Mouse (Mus musculus) hindbrain, embryonic 16.5 days (tissue): ENCODE measurements at regions not wholly inside any gene's neighbourhood (a gene's known extent, or its start where the extent isn't known, plus 50 kb on each side); places are given as distances from the start of the nearest gene placed in this dataset.

Source experiments
- ATAC-seq: fragments of 200-750 bp; cut with Nextera tagmentation; 2 replicates; pipeline ENCODE4 v1.8.0; 2017; ENCODE audit warnings: moderate TSS enrichment, moderate library complexity
- H3K27ac ChIP-seq: fragments of 300-500 bp; sonication (generic); 2 replicates; pipeline ENCODE4 v1.5.1; 2014; ENCODE audit warnings: low read depth, mild to moderate bottlenecking, control low read depth, low read length, moderate library complexity
- H3K27me3 ChIP-seq: fragments of 300-500 bp; sonication (generic); replicated peaks from 2 replicates; pipeline ENCODE4 v1.6.1; 2014; ENCODE audit warnings: low read length; ENCODE audit not compliant: control insufficient read depth, insufficient read depth
- H3K36me3 ChIP-seq: fragments of 300-500 bp; sonication (generic); 2 replicates; pipeline ENCODE4 v1.6.1; 2014; ENCODE audit warnings: mild to moderate bottlenecking, low read length, moderate library complexity, mixed read lengths; ENCODE audit not compliant: control insufficient read depth, insufficient read depth
- H3K4me1 ChIP-seq: fragments of 300-500 bp; sonication (generic); 2 replicates; pipeline ENCODE4 v1.6.1; 2014; ENCODE audit warnings: low read depth, low read length; ENCODE audit not compliant: control insufficient read depth, insufficient read depth
- H3K4me2 ChIP-seq: fragments of 300-500 bp; sonication (generic); 2 replicates; pipeline ENCODE4 v1.6.1; 2014; ENCODE audit warnings: mild to moderate bottlenecking, low read length, control low read depth, moderate library complexity
- H3K4me3 ChIP-seq: fragments of 300-500 bp; sonication (generic); 2 replicates; pipeline ENCODE4 v1.5.1; 2014; ENCODE audit warnings: mild to moderate bottlenecking, low read length, control low read depth, moderate library complexity
- H3K9ac ChIP-seq: fragments of 300-500 bp; sonication (generic); 2 replicates; pipeline ENCODE4 v1.6.1; 2014; ENCODE audit warnings: low read depth, mild to moderate bottlenecking, control low read depth, low read length, moderate library complexity
- H3K9me3 ChIP-seq: fragments of 300-500 bp; sonication (generic); 2 replicates; pipeline ENCODE4 v1.6.1; 2014; ENCODE audit warnings: mild to moderate bottlenecking, low read length, moderate library complexity; ENCODE audit not compliant: control insufficient read depth
- WGBS: fragments of 180-500 bp; shearing (Covaris S2); extraction: QIAGEN DNeasy Blood & Tissue Kit; methylation state at CpG from one replicate; pipeline ENCODE4 v1.1.7; 2014; 5-methylcytosine and 5-hydroxymethylcytosine counted together

GRCm38 (mm10) chr16:77443318-77443717 lies 158.6 kb downstream of the Gm11146 start:
- peaks cover 8% of the 10 kb centered on the region for H3K4me1 ChIP-seq
- H3K27ac ChIP-seq, result no peak overlapping the region
- H3K9me3 ChIP-seq, result no peaks in the 10 kb centered on the region
- H3K36me3 ChIP-seq, result no peaks in the 10 kb centered on the region
- no peak overlapping the region for H3K9ac ChIP-seq
- no peaks in the 10 kb centered on the region for H3K27me3 ChIP-seq
- no peak overlapping the region for H3K4me2 ChIP-seq
- no peak overlapping the region for H3K4me3 ChIP-seq
- no peak for ATAC-seq
- WGBS, result 74% methylated on average over 5 of the region's 5 CpGs

GRCm38 (mm10) chr16:77442866-77443265 lies 159.0 kb downstream of the Gm11146 start:
- H3K4me2 ChIP-seq, result no peak overlapping the region
- H3K27ac ChIP-seq, result no peak overlapping the region
- no peaks in the 10 kb centered on the region for H3K27me3 ChIP-seq
- H3K4me1 ChIP-seq, result peaks cover 8% of the 10 kb centered on the region
- no peak for ATAC-seq
- no peak overlapping the region for H3K4me3 ChIP-seq
- no peak overlapping the region for H3K9ac ChIP-seq
- 92% methylated on average over 6 of the region's 6 CpGs for WGBS
- no peaks in the 10 kb centered on the region for H3K36me3 ChIP-seq
- H3K9me3 ChIP-seq, result no peaks in the 10 kb centered on the region

GRCm38 (mm10) chr16:77431345-77431744 lies 170.5 kb downstream of the Gm11146 start:
- Histone ChIP-seq H3K27me3 (no peaks in the 10 kb centered on the region), H3K4me2 (no peak overlapping the region), H3K36me3 (no peaks in the 10 kb centered on the region), H3K27ac (no peak overlapping the region), H3K9ac (no peak overlapping the region), H3K9me3 (no peaks in the 10 kb centered on the region), H3K4me1 (no peaks in the 10 kb centered on the region), H3K4me3 (no peak overlapping the region)
- ATAC-seq, result 0 out of 2 replicates have a peak, but pooled peaks have one; percentile 20
- 54% methylated on average over 4 of the region's 4 CpGs for WGBS

- H3K9ac ChIP-seq, result peak overlapping the region; percentile 73
- no peaks in the 10 kb centered on the region for H3K9me3 ChIP-seq
- H3K4me3 ChIP-seq, result peak overlapping the region; percentile 49
- H3K36me3 ChIP-seq, result no peaks in the 10 kb centered on the region
- no peak for ATAC-seq
- H3K4me1 ChIP-seq, result no peaks in the 10 kb centered on the region
- 11% methylated on average over 12 of the region's 12 CpGs for WGBS
- no peaks in the 10 kb centered on the region for H3K27me3 ChIP-seq
- peak overlapping the region; percentile 71 for H3K4me2 ChIP-seq
- peak overlapping the region; percentile 95 for H3K27ac ChIP-seq
These were observed 179.2 kb downstream of the Gm11146 start for GRCm38 (mm10) chr16:77422385-77423363.

- no peaks in the 10 kb centered on the region for H3K4me1 ChIP-seq
- peak; percentile 91 for ATAC-seq
- no peaks in the 10 kb centered on the region for H3K9me3 ChIP-seq
- 6% methylated on average over 10 of the region's 10 CpGs for WGBS
- H3K4me2 ChIP-seq, result peak overlapping the region; percentile 71
- peak overlapping the region; percentile 73 for H3K9ac ChIP-seq
- H3K27me3 ChIP-seq, result no peaks in the 10 kb centered on the region
- no peaks in the 10 kb centered on the region for H3K36me3 ChIP-seq
- H3K27ac ChIP-seq, result peak overlapping the region; percentile 95
- H3K4me3 ChIP-seq, result peak overlapping the region; percentile 49
These were observed 180.3 kb downstream of the Gm11146 start for GRCm38 (mm10) chr16:77421591-77422024.

GRCm38 (mm10) chr16:77421001-77421400 lies 180.9 kb downstream of the Gm11146 start:
- 12% methylated on average over 6 of the region's 6 CpGs for whole genome bisulfite sequencing
- Histone ChIP-seq H3K4me3 (peak overlapping the region; percentile 49), H3K4me2 (peak overlapping the region; percentile 71), H3K27ac (peak overlapping the region; percentile 95), H3K27me3 (no peaks in the 10 kb centered on the region), H3K4me1 (no peaks in the 10 kb centered on the region), H3K36me3 (no peaks in the 10 kb centered on the region), H3K9ac (peak overlapping the region; percentile 73), H3K9me3 (no peaks in the 10 kb centered on the region)
- no peak for ATAC-seq

GRCm38 (mm10) chr16:77420136-77420860 lies 181.6 kb downstream of the Gm11146 start:
- H3K36me3 ChIP-seq, result no peaks in the 10 kb centered on the region
- no peaks in the 10 kb centered on the region for H3K27me3 ChIP-seq
- no peaks in the 10 kb centered on the region for H3K4me1 ChIP-seq
- peak overlapping the region; percentile 70 for H3K9ac ChIP-seq
- H3K27ac ChIP-seq, result peak overlapping the region; percentile 91
- no peaks in the 10 kb centered on the region for H3K9me3 ChIP-seq
- no peak for ATAC-seq
- peak overlapping the region; percentile 57 for H3K4me2 ChIP-seq
- WGBS, result 14% methylated on average over 8 of the region's 8 CpGs
- H3K4me3 ChIP-seq, result peak overlapping the region; percentile 48

- Histone ChIP-seq H3K9ac (peak overlapping the region; percentile 70), H3K27me3 (no peaks in the 10 kb centered on the region), H3K4me1 (no peaks in the 10 kb centered on the region), H3K4me3 (peak overlapping the region; percentile 47), H3K4me2 (peak overlapping the region; percentile 61), H3K9me3 (no peaks in the 10 kb centered on the region), H3K36me3 (no peaks in the 10 kb centered on the region), H3K27ac (peak overlapping the region; percentile 89)
- ATAC-seq, result no peak
- WGBS, result 5% methylated on average over 4 of the region's 4 CpGs
These were observed 182.7 kb downstream of the Gm11146 start for GRCm38 (mm10) chr16:77419116-77419735.
